Mouse (Mus musculus) hematopoietic stem cell, adult 5-6 weeks (primary cell): ENCODE data around the gene Adk. TPM values are rescaled to one million over a fixed set of nuclear protein-coding genes. Genes with fewer than 3 reads are reported as not detected.
"Not testable (repeated sequence)": the region's sequence is repeated elsewhere in the genome, so short reads cannot be mapped to it uniquely, and the experiment has no call there.

Experiments
- ATAC-seq, 2 experiments: fragments of 125-278 bp in 1 of 2; replicated peaks in 1 of 2; 2 replicates each; pipeline ENCODE4 v1.8.0; 2016 to 2017; ENCODE audit warnings: inconsistent platforms in 2 of 2, mild to moderate bottlenecking in 2 of 2, moderate number of reproducible peaks in 2 of 2, low read depth in 1 of 2, moderate TSS enrichment in 1 of 2; ENCODE audit not compliant: low FRiP score in 2 of 2, poor library complexity in 2 of 2, severe bottlenecking in 2 of 2, insufficient read depth in 1 of 2, low TSS enrichment in 1 of 2
- total RNA-seq: library from RNA; stranded (forward); fragments of 172-1452, 232-1000 nt; gene quantifications from 2 replicates; pipeline ENCODE4 v1.2.3, GENCODE M21; 2017

Adk gene
- total RNA-seq, 1 experiment from 2014 or later: 55.9 TPM

DNA sequence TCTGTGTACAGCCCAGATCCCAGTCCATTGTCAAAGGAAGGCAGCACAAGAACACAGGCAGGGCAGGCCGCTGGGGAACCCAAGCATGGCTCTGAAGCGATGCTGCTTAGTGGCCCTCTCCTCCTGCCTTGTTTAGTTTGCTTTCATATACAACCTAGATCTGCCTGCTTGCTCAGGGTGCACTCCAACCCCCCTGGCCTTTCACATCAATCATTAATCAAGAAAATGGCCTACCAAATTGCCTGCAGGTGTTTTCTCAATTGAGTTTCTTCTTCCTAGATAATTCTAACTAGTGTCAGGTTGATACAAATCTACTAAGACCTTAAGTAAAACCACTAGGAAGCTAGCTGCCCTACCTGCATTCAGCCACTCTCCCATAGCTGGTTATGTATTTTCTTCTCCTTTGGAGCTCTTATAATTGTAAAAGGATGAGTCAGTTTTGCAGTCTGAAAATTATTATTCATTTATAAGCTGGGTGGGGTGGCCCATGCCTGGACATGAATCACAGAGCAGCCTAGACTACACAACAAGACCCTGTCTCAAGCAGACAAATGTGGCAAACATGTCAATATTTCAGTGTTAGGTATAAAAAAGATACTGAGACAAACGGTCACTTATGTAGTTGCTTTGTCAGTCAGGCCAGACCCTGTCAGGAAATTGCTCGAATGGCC, 35.2 kb downstream of the Adk start:
- no peak for ATAC-seq

DNA sequence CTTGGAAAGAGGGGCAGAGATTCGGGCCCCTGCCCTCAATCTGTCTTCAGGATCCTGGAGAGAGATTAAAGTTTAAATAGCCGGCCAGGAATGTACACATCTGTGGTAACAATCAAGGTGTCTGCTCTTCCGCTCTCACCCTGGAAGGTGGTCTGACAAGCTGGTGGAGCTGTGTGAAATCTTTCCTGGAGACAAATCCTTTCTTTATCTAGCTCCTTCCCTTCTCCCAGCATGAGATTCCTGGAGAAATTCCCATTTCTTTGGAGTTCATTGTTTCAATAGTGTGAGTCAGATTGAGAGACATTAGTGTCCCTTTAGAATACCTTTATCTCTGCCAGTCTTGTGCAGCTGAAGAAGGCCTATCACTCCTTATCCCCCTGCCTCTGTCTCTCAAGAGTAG, 36.4 kb downstream of the Adk start:
- no peak for ATAC-seq

DNA sequence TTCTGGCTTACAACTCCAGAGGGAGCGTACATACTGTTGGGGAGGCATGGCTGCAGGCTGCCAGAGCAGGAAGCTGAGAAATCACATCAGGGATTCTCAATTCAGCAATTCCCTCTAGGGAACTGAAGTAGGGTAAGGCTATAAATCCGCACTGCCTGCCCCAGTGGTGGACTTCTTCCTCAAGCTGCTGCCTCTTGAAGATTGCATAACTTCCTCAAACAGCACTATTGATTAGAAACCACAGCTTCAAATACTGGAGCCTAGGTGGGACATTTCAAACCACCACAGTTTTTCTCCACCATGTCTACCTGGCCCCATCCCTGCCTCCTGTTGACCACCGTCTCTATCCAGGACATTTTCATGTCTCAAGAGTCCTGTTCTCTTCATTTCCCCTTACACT, 38.0 kb downstream of the Adk start:
- ATAC-seq: peak; percentile 49 to 74

DNA sequence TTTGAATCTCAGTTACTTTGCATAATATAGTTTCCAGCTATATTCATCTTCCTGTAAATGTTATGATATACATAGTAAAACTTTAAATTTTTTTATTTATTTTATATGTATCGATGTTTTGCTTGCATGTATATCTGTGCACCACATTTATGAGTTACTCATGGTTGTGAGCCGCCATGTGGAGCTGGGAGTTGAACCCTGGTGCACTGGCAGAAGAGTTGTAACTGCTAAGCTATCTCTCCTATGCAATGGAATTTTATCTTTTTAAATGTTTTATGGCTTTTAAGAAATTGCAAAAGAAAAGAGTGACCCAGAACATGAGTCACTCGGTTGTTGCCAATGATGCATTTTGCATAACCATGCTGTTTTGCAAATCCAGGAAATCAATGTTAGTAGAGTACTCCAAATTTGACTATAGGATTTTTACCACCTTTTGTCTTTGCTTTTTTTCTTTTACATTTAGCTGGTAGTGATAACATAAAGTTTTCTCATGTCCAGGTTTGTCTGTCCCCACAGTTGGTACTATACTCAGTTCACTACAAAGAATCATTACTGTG, 38.6 kb downstream of the Adk start:
- no peak for ATAC-seq

DNA sequence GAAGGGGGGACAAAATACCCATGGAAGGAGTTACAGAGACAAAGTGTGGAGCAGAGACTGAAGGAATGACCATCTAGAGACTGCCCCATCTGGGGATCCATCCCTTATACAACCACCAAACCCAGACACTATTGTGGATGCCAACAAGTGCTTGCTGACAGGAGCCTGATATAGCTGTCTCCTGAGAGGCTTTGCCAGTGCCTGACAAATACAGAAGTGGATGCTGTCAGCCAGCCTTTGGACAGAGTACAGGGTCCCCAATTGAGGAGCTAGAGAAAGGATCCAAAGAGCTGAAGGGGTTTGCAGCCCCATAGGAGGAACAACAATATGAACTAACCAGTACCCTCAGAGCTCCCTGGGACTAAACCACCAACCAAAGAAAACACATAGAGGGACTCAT, 41.8 kb downstream of the Adk start:
- not testable (repeated sequence) for ATAC-seq

DNA sequence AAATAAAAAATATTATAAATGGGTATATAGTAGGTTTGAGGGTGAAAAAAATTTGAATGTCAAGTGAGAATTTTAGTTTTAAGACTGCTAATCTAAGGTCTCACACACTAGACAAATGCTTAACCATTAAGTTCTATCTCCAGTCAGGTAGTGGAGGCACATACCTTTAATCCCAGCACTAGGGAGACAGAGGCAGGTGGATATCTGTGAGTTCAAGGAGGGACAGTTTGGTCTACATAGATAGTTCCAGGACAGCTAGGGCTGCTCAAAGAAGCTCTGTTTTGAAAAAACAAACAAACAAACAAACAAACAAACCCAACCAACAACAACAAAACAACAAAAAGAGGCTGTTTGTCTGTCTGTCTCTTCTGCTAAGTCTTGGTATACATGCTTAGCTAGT, 43.9 kb downstream of the Adk start:
- no peak for ATAC-seq

DNA sequence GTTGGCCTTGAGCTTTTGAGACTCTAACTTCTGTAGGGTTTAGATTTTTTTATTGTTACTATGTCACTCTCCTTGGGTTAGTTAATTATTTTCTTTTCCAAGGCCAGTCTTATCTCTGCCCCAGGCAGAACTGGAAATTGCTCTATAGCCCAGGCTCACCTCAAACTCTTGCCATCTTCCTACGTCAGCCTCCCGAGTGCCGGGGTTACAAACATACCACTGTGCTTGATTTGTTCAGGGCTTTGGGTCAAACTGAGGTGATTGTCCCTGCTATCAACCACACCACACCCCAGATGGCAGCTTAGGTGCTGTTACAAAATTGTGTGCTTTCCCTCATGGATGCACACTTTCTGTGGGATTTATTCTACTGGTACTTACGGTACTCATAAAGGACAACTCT, 44.3 kb downstream of the Adk start:
- no peak for ATAC-seq

DNA sequence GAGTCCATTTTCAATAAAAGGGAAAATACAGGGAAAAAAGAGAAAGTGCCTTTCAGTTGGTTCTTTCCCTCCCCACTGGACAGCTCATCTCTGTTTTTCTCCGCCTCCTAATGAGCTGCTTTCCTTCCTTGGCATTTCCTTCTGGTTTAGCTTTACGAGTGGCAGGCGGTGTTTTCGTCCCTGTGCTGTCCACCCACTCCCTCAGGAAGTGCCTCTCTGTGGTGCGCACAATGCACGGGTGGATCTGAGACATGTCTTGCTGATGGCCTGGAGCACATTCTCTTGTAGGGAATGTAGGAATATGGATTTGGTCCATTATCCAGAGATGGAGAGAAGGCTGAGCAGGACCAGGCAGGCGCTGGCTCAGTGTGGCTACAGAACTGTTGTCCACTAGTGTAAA, 47.0 kb downstream of the Adk start:
- ATAC-seq: no peak

DNA sequence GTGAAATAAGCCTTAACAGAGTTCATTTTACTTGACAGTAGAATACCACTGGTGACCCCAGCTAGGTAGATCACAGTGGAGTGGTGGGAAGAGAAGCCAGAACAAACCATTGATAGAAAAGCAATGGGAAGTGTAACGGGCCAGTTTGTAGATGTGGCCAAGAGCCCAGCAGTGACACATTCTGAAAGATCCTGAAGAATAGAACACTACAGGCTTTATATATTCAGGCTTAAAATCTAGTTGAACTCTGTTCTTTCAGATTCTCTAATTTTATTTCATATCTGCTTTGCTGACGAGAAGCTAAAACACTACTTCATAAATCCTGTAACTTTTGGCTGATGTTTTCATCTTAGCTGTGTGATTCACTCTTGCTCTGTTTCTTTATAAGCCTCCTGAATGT, 48.5 kb downstream of the Adk start:
- ATAC-seq: no peak

DNA sequence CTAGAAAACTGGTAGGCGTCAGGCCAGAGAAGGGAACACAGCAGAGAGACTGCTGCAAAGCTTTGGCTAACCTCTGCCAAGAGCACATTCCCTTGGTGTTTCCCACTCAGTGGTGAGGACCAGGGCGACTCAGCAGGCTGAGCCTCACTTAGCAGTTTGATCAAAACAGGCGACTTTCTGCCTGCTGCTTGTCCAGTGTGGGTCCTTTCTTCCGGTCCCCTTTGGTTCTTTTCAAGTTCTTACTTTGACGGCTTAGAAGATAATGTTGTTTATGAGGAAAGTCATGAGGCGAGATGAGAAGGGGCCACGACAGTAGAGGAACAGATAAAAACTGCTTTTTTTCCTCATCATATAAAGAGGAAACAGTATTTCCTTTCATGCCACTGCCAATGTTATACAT, 49.2 kb downstream of the Adk start:
- peak in 1 of 2 experiments; percentile 32; a peak in 2 of 4 replicates for ATAC-seq

DNA sequence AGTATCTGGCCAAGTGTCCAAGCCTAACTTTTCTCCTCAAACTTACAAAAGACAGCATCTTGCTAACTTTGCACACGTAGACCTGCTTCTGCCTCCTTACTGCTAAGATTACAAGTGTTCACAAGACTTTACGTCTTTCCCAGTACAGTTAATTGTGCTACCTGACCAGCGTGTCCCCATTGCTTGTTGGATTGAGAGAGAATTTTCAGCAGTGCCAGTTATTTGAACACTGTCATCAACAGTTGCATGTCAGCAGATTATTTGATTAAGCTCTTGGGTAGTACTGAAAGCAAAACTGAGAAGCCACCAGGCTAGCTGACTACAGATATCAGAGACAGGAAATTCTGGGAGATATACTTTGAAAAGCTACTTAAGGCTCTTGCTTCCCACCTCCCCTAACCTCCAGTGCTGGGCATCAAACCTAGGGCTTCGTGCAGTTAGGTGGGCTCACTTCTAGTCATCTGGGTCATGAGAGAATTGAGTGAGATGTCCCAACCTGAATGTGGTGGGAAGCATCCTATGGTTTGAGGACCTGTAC, 50.4 kb downstream of the Adk start:
- no peak for ATAC-seq

DNA sequence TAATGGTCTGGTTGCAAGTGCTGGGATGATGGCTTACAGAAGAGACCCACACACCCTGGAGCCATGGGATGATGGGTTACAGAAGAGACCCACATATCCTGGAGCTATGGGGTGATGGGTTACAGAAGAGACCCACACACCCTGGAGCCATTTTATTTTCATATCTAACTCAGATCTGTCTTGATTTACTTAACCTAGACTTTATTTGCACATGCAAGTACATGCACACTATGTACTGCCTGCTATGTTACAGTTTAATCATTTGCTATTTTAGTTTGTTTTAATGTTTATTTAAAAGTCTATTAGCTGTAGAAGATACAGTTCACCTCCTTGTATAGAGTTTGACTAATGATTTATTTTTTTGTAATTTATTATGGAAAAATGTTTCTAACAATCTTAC, 52.7 kb downstream of the Adk start:
- ATAC-seq: no peak

DNA sequence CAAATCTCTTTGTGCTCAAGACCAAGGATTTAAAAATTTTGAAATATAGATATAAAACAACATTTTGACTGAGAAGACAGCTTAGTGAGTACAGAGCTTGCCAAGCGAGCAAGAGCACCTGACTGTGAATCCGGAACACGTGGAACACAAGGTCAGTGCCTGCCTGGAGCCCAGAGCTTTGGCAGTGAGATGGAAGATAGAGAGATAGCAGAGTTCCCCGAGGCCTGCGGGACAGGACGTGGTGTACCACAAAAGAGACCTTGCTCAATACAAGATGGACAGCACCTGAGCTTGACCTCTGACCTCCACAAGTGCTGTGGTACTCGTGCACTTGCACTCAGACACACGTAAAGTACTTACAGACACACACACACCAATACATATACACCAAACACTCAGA, 54.2 kb downstream of the Adk start:
- ATAC-seq: no peak

DNA sequence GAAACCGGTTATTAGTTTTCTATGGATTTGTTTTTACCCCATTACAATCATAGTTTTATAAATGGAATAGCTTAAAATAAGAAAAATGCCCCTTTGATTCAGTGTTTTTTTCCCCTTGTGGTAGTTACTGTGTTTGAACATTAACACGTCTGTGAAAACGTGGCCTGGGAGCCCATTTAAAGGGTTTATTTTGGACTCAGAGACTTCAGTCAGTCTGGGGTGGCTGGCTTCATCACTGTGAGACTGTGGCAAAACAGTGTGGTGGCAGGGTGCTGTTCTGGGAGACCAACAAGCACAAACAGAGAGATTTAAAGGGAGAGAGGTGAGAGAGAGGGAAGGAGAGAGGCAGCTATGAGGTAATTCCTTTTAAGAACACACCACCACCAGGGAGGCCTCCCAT, 55.2 kb downstream of the Adk start:
- ATAC-seq: no peak

DNA sequence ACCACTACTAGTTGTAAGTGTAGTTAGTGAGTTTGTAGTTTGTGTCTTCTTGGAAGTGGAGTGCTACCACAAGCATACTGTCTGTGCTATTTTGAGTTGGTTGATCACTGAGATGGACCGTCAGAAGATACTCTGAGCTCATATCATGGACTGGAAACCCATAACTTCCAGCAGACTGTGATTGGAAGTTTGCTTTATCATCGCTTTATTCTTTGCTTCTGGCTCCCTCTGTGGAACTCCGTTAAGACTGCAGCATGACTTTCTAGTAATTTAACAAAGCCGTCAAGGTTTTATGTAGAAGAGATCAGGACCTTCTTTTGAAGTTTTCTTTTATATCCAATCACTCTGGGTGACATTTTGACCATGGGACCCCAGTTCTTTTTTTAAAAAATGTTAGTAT, 58.1 kb downstream of the Adk start:
- ATAC-seq: no peak

DNA sequence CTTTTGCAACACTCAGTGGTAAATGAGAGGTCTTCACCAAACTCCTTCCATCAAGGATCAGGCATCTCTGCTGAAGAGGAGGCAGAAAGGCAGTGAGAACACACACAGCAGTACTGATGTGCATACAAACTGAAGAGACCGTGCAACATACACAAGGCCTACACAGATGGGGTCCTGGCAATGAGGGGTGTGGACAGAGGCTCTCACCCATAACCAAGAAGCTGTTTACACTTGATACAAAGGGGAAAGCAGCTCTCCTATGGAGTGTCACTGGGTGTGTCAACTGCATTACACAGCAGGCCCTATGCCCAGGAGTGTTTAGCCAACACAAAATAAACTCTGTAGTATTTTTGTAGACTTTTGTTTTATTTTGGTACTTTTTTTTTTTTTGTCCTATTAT, 59.1 kb downstream of the Adk start:
- no peak for ATAC-seq

DNA sequence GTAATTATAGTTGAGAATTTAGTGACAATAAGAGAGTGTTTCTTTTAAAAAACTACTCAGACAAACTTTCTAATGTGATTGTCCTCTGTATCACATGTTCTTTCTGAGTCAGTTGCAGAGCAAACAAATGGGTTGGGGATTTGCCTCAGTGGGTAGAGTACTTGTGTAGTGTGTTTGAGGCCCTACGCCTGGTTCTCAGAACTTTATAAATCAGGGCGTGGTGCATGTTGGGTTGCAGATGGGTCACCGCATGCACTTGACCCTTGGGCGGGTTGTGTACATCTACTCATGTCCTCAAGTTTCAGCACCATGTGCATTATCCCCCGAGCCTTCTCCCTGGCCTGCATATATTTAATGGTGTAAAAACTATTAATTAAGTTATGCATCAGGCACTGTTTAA, 59.8 kb downstream of the Adk start:
- no peak for ATAC-seq

DNA sequence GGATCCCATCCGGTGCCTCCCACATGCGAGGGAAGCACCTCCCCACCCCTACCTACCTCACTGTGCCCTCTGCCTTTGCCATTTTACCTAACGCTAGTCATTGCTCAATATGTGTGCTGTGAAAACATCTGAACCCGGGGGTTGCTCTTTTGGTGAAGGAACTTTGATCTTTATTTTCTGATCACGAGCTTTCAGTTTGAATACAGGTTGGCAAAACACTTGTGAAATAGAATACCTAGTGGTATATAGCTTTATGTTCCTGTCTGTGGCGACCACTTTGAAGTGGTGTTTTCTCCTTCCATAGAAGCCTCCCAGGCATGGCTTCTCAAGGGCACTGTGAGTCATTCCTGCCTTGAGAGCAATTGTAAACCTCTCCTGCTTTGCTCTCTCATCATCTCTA, 60.4 kb downstream of the Adk start:
- ATAC-seq: no peak

DNA sequence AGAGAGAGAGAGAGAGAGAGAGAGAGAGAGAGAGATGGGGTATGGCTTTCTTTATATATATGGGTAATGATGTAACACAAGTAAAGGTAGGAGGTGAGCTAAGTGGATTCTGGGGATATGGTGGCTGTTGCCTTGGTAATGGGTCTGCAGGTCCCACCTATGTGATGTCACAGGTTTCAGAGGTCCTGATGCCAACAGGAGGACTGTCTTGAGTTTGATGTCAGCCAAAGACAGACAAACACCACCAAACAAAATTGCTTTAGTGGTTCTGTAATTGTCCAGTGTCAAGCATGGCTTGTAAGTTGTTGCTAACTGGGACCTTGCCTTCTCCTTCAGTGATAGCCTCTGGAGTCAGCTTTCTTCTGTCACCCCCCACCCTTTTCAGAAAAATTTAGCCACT, 62.0 kb downstream of the Adk start:
- ATAC-seq: no peak
